Mouse (Mus musculus) erythroid progenitor cell, adult 5-6 weeks (primary cell): ENCODE measurements around the gene Cdc42. TPM values are rescaled to one million over a fixed set of nuclear protein-coding genes. Genes with fewer than 3 reads are reported as not detected.
A peak's percentile ranks its signal among the peaks of the same experiment; 100 is the strongest.

Experiments
- ATAC-seq: replicated peaks from 2 replicates; pipeline ENCODE4 v1.8.0; 2016; ENCODE audit warnings: moderate number of reproducible peaks, mild to moderate bottlenecking, moderate TSS enrichment, inconsistent platforms; ENCODE audit not compliant: poor library complexity, low FRiP score, severe bottlenecking
- total RNA-seq, 2 experiments: library from RNA; stranded (forward) in 1 of 2; stranded (reverse) in 1 of 2; fragments of 150-400 nt in 1 of 2; fragments of 186-747, 209-891 nt in 1 of 2; gene quantifications; 2 replicates each; pipeline versions ENCODE4 v1.2.3 to v1.2.4; 2015 to 2017; ENCODE audit warnings: low replicate concordance in 2 of 2

Gene Cdc42
- total RNA-seq, 2 experiments from 2014 or later: 178 to 321 TPM

GRCm38 (mm10) chr4:137326494-137326893 is 31.0 kb downstream of the Cdc42 start:
- no peak for ATAC-seq

DNA sequence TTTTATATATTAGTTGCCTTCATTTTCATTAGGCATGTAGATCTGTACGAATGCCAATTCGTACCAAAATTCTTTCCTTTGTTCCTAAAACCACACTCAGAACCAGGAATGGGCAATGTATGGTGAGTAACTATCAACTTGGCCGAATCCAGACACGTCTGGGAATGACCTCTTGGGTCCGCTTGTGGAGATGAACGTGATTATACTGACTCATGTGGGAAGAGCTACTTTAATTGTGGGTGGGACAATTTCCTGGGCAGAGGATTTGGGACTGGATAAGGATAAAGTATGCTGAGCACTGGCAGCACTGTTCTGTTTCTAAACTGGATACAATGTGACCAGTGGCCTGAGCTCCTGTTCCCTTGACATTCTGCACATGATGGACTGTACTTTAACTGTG is 32.6 kb downstream of the Cdc42 start:
- no peak for ATAC-seq

DNA sequence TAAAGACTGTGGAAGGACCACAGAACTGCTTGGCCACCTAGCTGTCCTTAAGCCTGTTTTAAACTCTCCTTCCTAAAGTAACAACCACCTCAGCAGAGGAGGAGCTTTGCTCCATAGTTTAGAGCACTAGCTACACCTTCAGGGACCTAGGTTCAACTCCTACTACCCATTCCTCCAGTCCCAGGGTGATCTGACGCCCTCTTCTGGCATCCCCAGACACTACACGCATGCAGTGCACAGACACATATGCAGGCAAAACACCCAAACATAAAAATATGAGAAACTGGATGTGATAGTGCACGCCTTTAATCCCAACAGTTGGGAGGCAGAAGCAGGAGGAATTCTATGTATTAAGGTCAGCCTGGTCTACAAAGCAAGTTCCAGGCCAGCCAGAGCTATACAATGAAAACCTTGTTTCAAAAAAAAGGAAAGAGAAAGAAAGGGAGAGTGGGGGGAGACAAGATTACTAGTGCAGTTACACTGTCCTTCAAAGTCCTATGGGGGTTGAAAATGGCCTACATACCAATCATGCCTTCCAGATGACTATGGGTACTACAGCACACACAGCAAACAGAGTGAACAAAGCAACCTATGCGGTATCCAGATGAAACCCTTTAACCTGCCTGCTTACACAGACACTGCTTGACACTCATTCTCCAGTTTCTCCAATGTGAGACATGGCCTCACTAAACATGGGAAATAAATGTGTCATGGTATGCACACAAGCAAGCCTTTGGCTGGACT is 41.3 kb downstream of the Cdc42 start:
- no peak for ATAC-seq

DNA sequence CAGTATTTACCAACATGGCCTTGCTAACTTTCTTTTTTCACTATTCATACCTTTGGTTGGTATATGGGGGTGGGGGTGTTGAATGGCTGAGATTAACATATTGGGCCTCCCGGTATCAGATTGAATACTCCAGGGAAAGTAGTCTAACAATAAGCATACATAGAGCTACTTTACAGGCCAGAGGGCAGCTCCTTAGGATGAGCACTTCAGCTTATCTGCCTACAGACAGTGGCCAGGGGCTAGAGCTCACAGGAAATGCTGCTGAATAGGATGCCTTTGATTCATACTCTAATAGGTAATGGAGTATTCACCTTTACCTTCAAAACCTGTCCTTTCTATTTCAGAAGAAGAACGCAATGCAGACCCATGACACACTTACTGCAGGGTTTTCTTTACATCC is 42.5 kb downstream of the Cdc42 start:
- no peak for ATAC-seq

GRCm38 (mm10) chr4:137314561-137314960 is 43.0 kb downstream of the Cdc42 start:
- ATAC-seq: no peak

DNA sequence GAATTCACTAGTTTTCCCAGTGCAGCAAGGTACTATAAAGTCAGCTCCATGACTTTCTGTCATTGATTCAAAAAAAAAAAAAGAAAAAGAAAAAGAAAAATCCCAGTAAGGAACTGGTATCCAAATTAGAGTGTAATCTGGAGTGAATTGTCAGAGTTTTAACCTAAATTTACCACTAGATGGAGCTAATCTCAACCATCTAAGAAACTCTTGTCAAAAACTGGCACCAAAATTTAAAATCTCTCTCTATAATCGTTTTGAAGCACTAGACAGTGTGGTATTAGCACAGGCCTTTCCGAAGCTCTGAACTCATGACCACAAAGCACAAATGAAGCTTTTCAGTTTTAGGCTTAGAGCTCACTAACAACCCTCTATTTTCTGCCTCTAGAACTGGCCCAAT is 44.0 kb downstream of the Cdc42 start:
- ATAC-seq: no peak

- ATAC-seq: 0 out of 2 replicates have a peak, but pooled peaks have one; percentile 53
Measured at GRCm38 (mm10) chr4:137308377-137308776, 49.1 kb downstream of the Cdc42 start.

- ATAC-seq: no peak
Measured at GRCm38 (mm10) chr4:137306991-137307706, 50.4 kb downstream of the Cdc42 start.

GRCm38 (mm10) chr4:137306577-137306888 is 51.0 kb downstream of the Cdc42 start:
- ATAC-seq: no peak

DNA sequence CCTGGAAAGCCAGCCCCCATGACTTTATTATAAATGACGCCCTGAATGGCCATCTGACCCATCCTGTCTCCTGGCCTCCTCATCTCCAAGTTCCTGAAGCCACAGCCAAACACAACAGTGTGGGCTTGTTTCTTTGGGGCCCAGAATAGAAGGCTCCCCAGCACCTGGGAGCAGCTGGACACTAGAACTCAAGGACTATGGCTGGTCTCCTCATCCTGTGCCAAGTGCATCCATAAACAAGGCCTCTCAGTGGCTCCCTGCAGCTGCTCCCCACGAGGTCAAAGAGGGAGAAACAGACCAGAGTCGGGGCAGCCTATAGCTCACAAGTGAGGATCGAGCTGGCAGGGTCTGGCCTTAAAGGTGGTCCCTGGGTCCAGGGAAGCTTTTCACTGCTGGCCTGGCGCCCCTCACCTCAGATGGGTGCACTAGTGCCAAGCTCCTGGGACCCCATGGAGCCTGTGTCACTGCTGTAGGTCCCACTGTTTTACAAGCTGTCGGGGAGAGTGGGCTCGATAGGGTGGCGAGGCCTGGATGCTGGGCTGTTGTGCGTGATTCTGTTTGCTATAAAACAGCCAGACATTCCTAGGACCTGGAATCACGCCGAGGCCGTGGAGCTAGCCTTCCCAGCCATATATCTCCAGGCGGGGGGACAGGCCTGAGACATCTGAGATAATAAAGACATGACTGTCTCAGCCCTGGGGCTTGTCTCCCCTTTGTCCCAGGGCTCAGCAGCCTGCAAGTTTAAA is 51.5 kb downstream of the Cdc42 start:
- ATAC-seq: no peak

DNA sequence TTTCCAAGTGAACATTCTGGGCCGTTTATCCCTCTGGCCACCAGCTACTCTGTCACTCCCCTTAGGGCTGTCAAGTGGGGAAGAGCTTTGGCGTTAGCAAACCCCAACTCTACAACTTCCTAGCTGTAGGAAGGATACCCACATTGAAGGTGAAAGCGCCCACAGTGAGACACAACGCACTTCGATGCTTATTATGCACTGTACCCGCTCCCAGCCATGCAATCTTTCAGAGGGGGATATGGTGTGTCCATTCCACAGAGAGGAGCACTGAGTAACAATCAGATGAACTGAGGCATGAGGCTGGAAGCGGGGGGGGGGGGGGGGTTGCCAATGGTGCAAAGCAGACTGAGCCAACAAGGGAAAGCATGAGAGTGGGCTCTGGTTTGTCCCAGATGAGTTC is 52.5 kb downstream of the Cdc42 start:
- no peak for ATAC-seq

DNA sequence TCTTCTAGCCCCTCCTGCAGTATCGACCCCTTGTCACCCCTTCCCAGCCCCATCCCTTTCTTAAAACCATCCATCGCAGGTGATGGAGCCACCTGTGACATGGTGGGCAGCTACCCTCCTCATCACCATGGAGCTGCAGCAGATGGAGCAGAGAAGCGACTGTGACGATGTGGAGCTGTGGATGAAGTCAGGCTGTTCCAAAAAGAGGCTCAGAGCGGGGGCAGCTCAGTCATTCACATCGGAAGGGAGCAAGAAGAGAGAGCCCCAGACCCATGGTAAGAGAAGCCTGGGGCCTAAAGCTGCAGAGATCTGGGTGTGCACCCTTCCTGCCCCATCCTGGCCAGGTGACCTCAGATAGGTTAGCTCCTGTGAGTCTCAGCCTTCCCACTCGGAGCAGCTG is 53.4 kb downstream of the Cdc42 start:
- no peak for ATAC-seq

DNA sequence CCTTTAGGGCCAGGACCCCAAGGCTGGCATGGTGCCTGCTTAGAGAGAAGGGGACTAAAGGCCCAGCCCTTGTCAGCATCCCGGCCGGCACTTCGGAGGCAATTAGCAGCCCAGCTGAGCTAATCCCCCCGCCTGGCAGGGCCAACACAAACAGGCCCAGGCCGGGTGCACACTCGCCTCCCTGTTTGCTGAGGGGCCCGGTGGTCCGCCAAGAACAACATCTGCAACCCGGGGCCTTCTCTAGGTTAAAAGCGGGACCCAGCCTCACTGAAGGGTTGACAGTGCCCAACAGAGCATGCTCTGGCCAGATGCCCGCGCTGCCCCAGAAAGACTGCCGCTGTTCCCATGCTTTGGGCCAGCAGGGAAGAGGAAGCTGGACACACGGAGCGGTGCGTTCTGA is 55.9 kb downstream of the Cdc42 start:
- ATAC-seq: no peak

DNA sequence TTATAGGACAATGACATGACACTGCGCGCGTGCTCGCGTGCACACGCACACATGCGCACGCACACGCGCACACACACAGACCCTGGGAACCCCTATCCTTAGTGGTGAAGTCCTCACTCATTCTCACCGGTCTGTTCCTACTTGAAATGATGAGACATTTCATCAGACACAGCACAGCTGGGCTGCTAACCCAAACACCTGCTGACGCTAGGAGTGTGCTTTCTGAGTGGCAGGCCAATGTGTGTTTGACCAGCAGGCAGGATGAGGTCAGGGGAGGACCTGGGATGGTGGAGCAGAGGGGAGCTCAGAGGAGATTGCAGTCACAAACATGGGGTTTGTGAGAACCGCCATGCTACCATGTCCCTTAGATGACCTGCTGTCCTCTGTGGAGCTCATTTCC is 57.3 kb downstream of the Cdc42 start:
- ATAC-seq: no peak

- ATAC-seq: no peak
Measured at GRCm38 (mm10) chr4:137298406-137298805, 59.1 kb downstream of the Cdc42 start.

- ATAC-seq: no peak
Measured at GRCm38 (mm10) chr4:137297611-137298010, 59.9 kb downstream of the Cdc42 start.

- no peak for ATAC-seq
Measured at GRCm38 (mm10) chr4:137294951-137295350, 62.6 kb downstream of the Cdc42 start.

GRCm38 (mm10) chr4:137294474-137294873 is 63.0 kb downstream of the Cdc42 start:
- no peak for ATAC-seq

DNA sequence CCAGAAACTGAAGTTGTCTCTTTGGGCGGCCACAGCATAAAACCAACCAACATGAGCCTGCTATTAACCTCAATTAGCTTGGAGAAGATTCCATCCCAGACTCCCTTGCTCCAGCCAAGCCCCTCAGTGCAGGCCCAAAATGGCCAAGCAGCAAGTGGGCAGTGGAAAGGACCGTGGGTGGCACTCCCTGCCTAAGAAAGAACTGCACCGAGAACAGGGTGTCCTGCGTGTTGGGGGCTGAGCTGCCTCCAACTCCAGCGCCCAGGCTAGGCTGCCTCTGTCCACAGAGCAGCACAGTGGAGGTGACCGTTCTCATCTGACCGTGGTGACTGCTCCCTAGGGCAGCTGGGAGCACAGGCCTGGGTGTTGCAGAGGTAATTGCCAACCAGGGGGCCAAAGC is 63.5 kb downstream of the Cdc42 start:
- ATAC-seq: no peak

GRCm38 (mm10) chr4:137292625-137293024 is 64.9 kb downstream of the Cdc42 start:
- ATAC-seq: no peak

- no peak for ATAC-seq
Measured at GRCm38 (mm10) chr4:137290250-137290649, 67.3 kb downstream of the Cdc42 start.
